Mouse (Mus musculus) thymus, adult 2 months (tissue): ENCODE measurements at regions not wholly inside any gene's neighbourhood (a gene's known extent, or its start where the extent isn't known, plus 50 kb on each side); places are given as distances from the start of the nearest gene placed in this dataset.
"Not testable (repeated sequence)": the region's sequence is repeated elsewhere in the genome, so short reads cannot be mapped to it uniquely, and the experiment has no call there.

Experiments
- DNase-seq: peaks from one replicate; pipeline ENCODE4 v3.0.0; 2021
- H3K27ac ChIP-seq: fragments of 200-500 bp; 2 replicates; pipeline ENCODE4 v1.5.1; 2012; ENCODE audit warnings: low read length, control low read depth; ENCODE audit not compliant: control insufficient read depth, insufficient read depth
- H3K27me3 ChIP-seq: fragments of 200-500 bp; 2 replicates; pipeline ENCODE4 v1.6.1; 2012; ENCODE audit warnings: mild to moderate bottlenecking, low read length, moderate library complexity, mixed read lengths; ENCODE audit not compliant: control insufficient read depth, insufficient read depth
- H3K36me3 ChIP-seq: fragments of 200-500 bp; 2 replicates; pipeline ENCODE4 v1.6.1; 2012; ENCODE audit warnings: mild to moderate bottlenecking, low read length, moderate library complexity; ENCODE audit not compliant: control insufficient read depth, insufficient read depth
- H3K4me1 ChIP-seq: fragments of 200-500 bp; replicated peaks from 2 replicates; pipeline ENCODE4 v1.6.1; 2012; ENCODE audit warnings: low read length; ENCODE audit not compliant: control insufficient read depth, insufficient read depth
- H3K4me3 ChIP-seq: fragments of 200-500 bp; 2 replicates; pipeline ENCODE4 v1.5.1; 2012; ENCODE audit warnings: mild to moderate bottlenecking, low read length, control low read depth, moderate library complexity; ENCODE audit not compliant: control insufficient read depth, insufficient read depth
- CTCF ChIP-seq: fragments of 200-500 bp; IDR thresholded peaks from 2 replicates; pipeline ENCODE4 v1.5.1; 2012; ENCODE audit warnings: mild to moderate bottlenecking, control low read depth, low read length, moderate library complexity, borderline replicate concordance; ENCODE audit not compliant: control insufficient read depth, poor library complexity, insufficient read depth; ENCODE audit errors: extremely low read depth
- POLR2A ChIP-seq: fragments of 200-500 bp; IDR thresholded peaks from 2 replicates; pipeline ENCODE4 v1.6.1; 2012; ENCODE audit warnings: mild to moderate bottlenecking, low read length, control low read depth, moderate library complexity; ENCODE audit not compliant: control insufficient read depth, poor library complexity, insufficient read depth; ENCODE audit errors: extremely low read depth
- WGBS: fragments of 180-500 bp; shearing (Covaris S2); methylation state at CpG from one replicate; pipeline ENCODE4 v1.1.7; 2018; 5-methylcytosine and 5-hydroxymethylcytosine counted together

GRCm38 (mm10) chr13:113464190-113465064 is 153.9 kb downstream of the Snx18 start:
- Histone ChIP-seq H3K4me3 (no peak overlapping the region), H3K36me3 (no peaks in the 10 kb centered on the region), H3K27ac (no peak overlapping the region), H3K27me3 (no peaks in the 10 kb centered on the region), H3K4me1 (no peaks in the 10 kb centered on the region)
- no peak for DNase-seq
- TF ChIP-seq CTCF = no peak
- TF ChIP-seq POLR2A = no peak
- 92% methylated on average over 10 of the region's 10 CpGs for WGBS

DNA sequence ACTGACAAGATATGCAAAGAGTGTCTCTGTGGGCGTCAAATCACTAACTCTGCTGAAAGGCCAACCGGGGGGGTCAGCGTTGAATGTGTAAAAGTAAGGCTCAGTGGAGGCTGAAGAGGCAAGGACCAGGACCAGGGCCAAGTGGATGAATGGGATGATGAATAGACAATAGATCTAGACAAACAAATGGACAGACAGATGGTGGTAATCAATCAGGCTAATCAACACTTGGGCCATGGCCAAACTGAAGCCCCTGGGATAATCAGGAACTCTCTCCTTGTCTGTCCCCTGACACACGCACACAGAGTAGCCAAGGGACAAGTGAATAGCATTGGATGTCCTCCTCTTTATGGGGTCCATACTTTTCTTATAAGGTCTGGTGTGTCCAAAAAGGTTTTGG is 154.9 kb downstream of the Snx18 start:
- Histone ChIP-seq H3K36me3 (no peaks in the 10 kb centered on the region), H3K4me3 (no peak overlapping the region), H3K4me1 (no peaks in the 10 kb centered on the region), H3K27me3 (no peaks in the 10 kb centered on the region), H3K27ac (no peak overlapping the region)
- DNase-seq = no peak
- 94% methylated on average over 4 of the region's 4 CpGs for WGBS
- TF ChIP-seq POLR2A = no peak
- TF ChIP-seq CTCF = no peak

DNA sequence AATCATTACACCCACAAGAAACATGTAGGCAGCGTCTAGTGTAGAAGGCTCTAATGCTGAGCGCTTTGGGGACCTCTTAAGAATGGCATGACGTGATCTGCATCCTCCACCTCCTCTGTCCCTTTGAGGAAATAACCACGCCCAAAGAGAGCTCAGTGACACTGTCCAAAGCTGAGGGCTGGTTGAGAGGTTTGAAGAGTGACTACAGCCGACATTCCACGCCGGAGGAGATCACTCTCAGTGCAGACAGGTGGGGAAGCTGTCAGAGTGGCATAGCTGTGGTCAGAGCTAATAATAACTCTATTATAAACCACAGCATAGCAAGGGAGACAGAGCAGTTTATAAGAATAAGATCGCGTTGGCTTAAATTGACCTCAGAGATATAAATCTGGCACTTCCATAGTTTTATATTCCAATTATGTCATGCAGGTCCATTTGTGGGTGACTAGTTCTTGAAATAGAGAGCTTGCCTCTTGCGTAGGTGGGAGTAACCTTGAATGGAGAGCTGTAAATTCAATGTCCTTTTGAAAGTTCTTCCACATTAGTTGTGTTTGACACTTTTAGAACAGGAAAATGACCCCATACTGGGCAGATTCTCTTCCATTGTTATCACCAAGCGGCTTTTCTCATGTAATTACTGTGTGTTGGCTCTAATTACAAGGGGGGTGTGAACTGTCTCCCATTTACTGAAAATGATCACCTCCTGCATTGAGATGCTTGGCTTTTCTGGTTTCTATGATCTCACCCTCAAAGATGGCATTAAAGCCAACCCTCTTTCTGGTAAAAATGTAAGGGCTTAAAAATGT is 161.7 kb downstream of the BC067074 start:
- no peak for DNase-seq

GRCm38 (mm10) chr13:113448378-113448777 is 155.4 kb downstream of the BC067074 start:
- TF ChIP-seq CTCF (no peak), POLR2A (no peak)
- Histone ChIP-seq H3K36me3 (no peaks in the 10 kb centered on the region), H3K27ac (no peak overlapping the region), H3K4me3 (no peak overlapping the region), H3K27me3 (no peaks in the 10 kb centered on the region), H3K4me1 (no peaks in the 10 kb centered on the region)
- WGBS = 97% methylated on average over 1 of the region's 1 CpGs
- DNase-seq = no peak

More for the DNA sequence above, 161.7 kb downstream of the BC067074 start:
- WGBS = 23% methylated on average over 11 of the region's 11 CpGs
- Histone ChIP-seq H3K27ac (no peak overlapping the region), H3K4me3 (no peak overlapping the region), H3K27me3 (no peaks in the 10 kb centered on the region), H3K36me3 (no peaks in the 10 kb centered on the region), H3K4me1 (no peaks in the 10 kb centered on the region)
- TF ChIP-seq CTCF (no peak), POLR2A (no peak)

DNA sequence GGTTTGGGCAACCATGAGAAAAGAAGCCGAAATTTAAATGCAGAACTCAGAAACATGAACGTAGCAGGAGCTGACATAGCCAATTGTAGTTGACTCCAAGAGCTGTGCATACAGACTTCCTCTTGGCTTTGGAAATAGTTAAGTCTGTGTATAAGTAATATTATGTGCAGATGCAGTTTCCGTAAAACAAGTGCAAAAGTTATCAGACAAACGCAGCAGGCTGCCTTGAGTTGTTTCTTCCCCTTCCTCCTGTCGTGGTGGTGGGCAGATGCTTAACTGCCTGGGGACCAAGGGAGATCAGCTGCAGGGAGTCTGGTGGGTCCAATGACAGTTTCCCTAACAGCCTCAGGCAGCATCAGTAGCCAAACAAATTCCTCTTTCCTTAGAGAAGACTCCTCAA is 153.3 kb downstream of the BC067074 start:
- H3K4me3 ChIP-seq = no peak overlapping the region
- H3K27me3 ChIP-seq = no peaks in the 10 kb centered on the region
- H3K36me3 ChIP-seq = no peaks in the 10 kb centered on the region
- DNase-seq = no peak
- no peak overlapping the region for H3K27ac ChIP-seq
- 23% methylated on average over 5 of the region's 5 CpGs for WGBS
- H3K4me1 ChIP-seq = no peaks in the 10 kb centered on the region
- TF ChIP-seq POLR2A = no peak
- no peak for TF ChIP-seq CTCF

DNA sequence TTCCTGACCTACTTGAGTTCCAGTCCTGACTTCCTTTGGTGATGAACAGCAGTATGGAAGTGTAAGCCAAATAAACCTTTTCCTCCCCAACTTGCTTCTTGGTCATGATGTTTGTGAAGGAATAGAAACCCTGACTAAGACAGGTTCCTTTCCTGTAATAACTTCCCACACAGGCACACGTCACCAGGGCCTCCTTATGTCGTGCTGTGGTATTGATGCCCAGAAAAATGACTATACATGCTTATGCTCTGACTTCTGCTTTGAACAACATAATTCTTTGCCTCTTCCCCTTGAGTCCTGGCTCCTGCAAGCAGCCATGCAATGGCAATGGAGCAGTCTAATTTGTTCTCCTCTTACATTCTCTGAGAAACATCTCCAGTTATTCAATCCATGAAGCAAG is 151.5 kb downstream of the BC067074 start:
- H3K4me3 ChIP-seq, H3K4me1 ChIP-seq, H3K27ac ChIP-seq, DNase-seq, H3K27me3 ChIP-seq, H3K36me3 ChIP-seq: not testable (repeated sequence)
- 83% methylated on average over 2 of the region's 2 CpGs for WGBS

- Histone ChIP-seq H3K27ac (no peak overlapping the region), H3K27me3 (no peaks in the 10 kb centered on the region), H3K4me1 (no peaks in the 10 kb centered on the region), H3K36me3 (no peaks in the 10 kb centered on the region), H3K4me3 (no peak overlapping the region)
- TF ChIP-seq POLR2A = no peak
- TF ChIP-seq CTCF = no peak
- DNase-seq = no peak
- 96% methylated on average over 8 of the region's 8 CpGs for WGBS
Observed at GRCm38 (mm10) chr13:113443078-113443477, 150.1 kb downstream of the BC067074 start.
